In genomic region chr19:56325676-56326075, GRCm38 (mm10) we compare ENCODE assay signal across 18 mouse cellular contexts. TPM values are rescaled to one million over a fixed set of nuclear protein-coding genes. Genes with fewer than 3 reads are reported as not detected.
DNase-seq lines count a peak whose midpoint lies in the region; ATAC-seq and TF ChIP-seq lines count a peak whose summit lies in the region.
"Had no signal": no experiment of that assay in that cellular context is flagged by ENCODE, and none has a peak within 500 bp of the region (broad histone marks: within the 10 kb centered on the region; RNA-seq: fewer than 3 reads in every experiment).

No protein-coding gene starts in this region.

- H3K9ac ChIP-seq in forebrain, embryonic 11.5 days (ENCODE audit: low read length) = peak overlapping the region; percentile 37; the same call in 1 of the 2 replicates
- no peak overlapping the region for H3K9ac ChIP-seq in forebrain, postnatal 0 days
- H3K9ac ChIP-seq in hindbrain, embryonic 14.5 days = no peak overlapping the region; the same call in 1 of the 2 replicates
- no peak overlapping the region for H3K9ac ChIP-seq in hindbrain, embryonic 13.5 days
- H3K9ac ChIP-seq in lung, postnatal 0 days (replicated peaks; ENCODE audit: low read depth) = no peak overlapping the region

- no peak for DNase-seq in forebrain, embryonic 11.5 days (ENCODE audit: low spot score)
- no peak for DNase-seq in forebrain, postnatal 0 days
- no peak for DNase-seq in hindbrain, embryonic 14.5 days (ENCODE audit: low spot score)
- DNase-seq in lung, postnatal 0 days (ENCODE audit: low spot score) = peak; percentile 21
- DNase-seq in lung, postnatal 14 days = no peak
- DNase-seq in limb, embryonic 10.5 days (ENCODE audit: low spot score) = no peak
- DNase-seq in frontal cortex, adult 2 months (ENCODE audit: extremely low spot score in 1 of 2, low spot score in 1 of 2) = no peak
- DNase-seq: gastrocnemius, postnatal 14 days; heart, postnatal 4 days; lung, adult 18-20 months; spleen, adult 18-20 months; thymus, adult 18-20 months had no signal

- H3K4me1 ChIP-seq in forebrain, embryonic 11.5 days (replicated peaks; ENCODE audit: control insufficient read depth, insufficient read depth, low read length) = peaks cover 8% of the 10 kb centered on the region; the same call in 1 of the 2 replicates
- H3K4me1 ChIP-seq in forebrain, postnatal 0 days (ENCODE audit: insufficient read depth) = no peaks in the 10 kb centered on the region
- H3K4me1 ChIP-seq in hindbrain, embryonic 14.5 days (replicated peaks; ENCODE audit: control insufficient read depth, insufficient read depth, low read length) = peaks cover 16% of the 10 kb centered on the region
- peaks cover 23% of the 10 kb centered on the region for H3K4me1 ChIP-seq in hindbrain, embryonic 13.5 days (replicated peaks)
- H3K4me1 ChIP-seq in lung, postnatal 0 days (ENCODE audit: insufficient read depth, low read depth, low read length) = no peaks in the 10 kb centered on the region
- peaks cover 26% of the 10 kb centered on the region for H3K4me1 ChIP-seq in limb, embryonic 10.5 days

- H3K4me2 ChIP-seq in forebrain, embryonic 11.5 days (ENCODE audit: low read depth, low read length, severe bottlenecking) = no peak overlapping the region
- no peak overlapping the region for H3K4me2 ChIP-seq in forebrain, postnatal 0 days (ENCODE audit: low read depth)
- no peak overlapping the region for H3K4me2 ChIP-seq in hindbrain, embryonic 14.5 days (replicated peaks)
- no peak overlapping the region for H3K4me2 ChIP-seq in hindbrain, embryonic 13.5 days
- no peak overlapping the region for H3K4me2 ChIP-seq in lung, postnatal 0 days (replicated peaks; ENCODE audit: low read depth, low read length)

- H3K36me3 ChIP-seq in forebrain, embryonic 11.5 days (ENCODE audit: control insufficient read depth, insufficient read depth, low read length) = no peaks in the 10 kb centered on the region
- no peaks in the 10 kb centered on the region for H3K36me3 ChIP-seq in forebrain, postnatal 0 days (ENCODE audit: insufficient read depth)
- no peaks in the 10 kb centered on the region for H3K36me3 ChIP-seq in hindbrain, embryonic 14.5 days (replicated peaks; ENCODE audit: control insufficient read depth, insufficient read depth)
- no peaks in the 10 kb centered on the region for H3K36me3 ChIP-seq in hindbrain, embryonic 13.5 days
- no peaks in the 10 kb centered on the region for H3K36me3 ChIP-seq in lung, postnatal 0 days (ENCODE audit: insufficient read depth, low read length)
- H3K36me3 ChIP-seq in limb, embryonic 10.5 days = no peaks in the 10 kb centered on the region

- TF ChIP-seq CTCF in forebrain, postnatal 0 days (IDR thresholded peaks at IDR 0.05; ENCODE audit: low read depth) = no peak
- no peak for TF ChIP-seq CTCF in lung, postnatal 0 days (IDR thresholded peaks at IDR 0.05)

- 53% methylated on average over 10 of the region's 10 CpGs for WGBS in forebrain, embryonic 11.5 days
- 44% methylated on average over 10 of the region's 10 CpGs for WGBS in forebrain, postnatal 0 days
- 59% methylated on average over 10 of the region's 10 CpGs for WGBS in hindbrain, embryonic 14.5 days
- WGBS in hindbrain, embryonic 13.5 days = 65% methylated on average over 10 of the region's 10 CpGs
- WGBS in lung, postnatal 0 days = 43% methylated on average over 10 of the region's 10 CpGs
- 74% methylated on average over 10 of the region's 10 CpGs for WGBS in limb, embryonic 10.5 days

- no peaks in the 10 kb centered on the region for H3K27me3 ChIP-seq in forebrain, embryonic 11.5 days (ENCODE audit: control insufficient read depth, insufficient read depth, low read length)
- H3K27me3 ChIP-seq in forebrain, postnatal 0 days (ENCODE audit: insufficient read depth, low read length) = no peaks in the 10 kb centered on the region
- no peaks in the 10 kb centered on the region for H3K27me3 ChIP-seq in hindbrain, embryonic 14.5 days (ENCODE audit: control insufficient read depth, insufficient read depth, low read length)
- peaks cover 13% of the 10 kb centered on the region; the same call in 1 of the 2 replicates for H3K27me3 ChIP-seq in hindbrain, embryonic 13.5 days
- H3K27me3 ChIP-seq in lung, postnatal 0 days (replicated peaks; ENCODE audit: insufficient read depth, low read length) = no peaks in the 10 kb centered on the region
- H3K27me3 ChIP-seq in limb, embryonic 10.5 days (ENCODE audit: low read depth, poor library complexity, severe bottlenecking) = 0 out of 2 replicates have a peak, but pooled peaks cover 5% of the 10 kb centered on the region

- no peak for TF ChIP-seq EP300 in lung, postnatal 0 days (IDR thresholded peaks at IDR 0.05)

- ATAC-seq in forebrain, embryonic 11.5 days (replicated peaks; ENCODE audit: low FRiP score) = no peak
- no peak for ATAC-seq in forebrain, postnatal 0 days
- ATAC-seq in hindbrain, embryonic 14.5 days (ENCODE audit: low FRiP score) = 0 out of 2 replicates have a peak, but pooled peaks have one; percentile 8
- ATAC-seq in hindbrain, embryonic 13.5 days (ENCODE audit: low FRiP score) = no peak
- ATAC-seq in lung, postnatal 0 days = peak; percentile 56; the same call in 1 of the 2 replicates
- ATAC-seq: intestine, embryonic 16.5 days had no signal

- H3K27ac ChIP-seq in forebrain, embryonic 11.5 days (ENCODE audit: low read depth, low read length) = no peak overlapping the region
- no peak overlapping the region; the same call in 1 of the 2 replicates for H3K27ac ChIP-seq in forebrain, postnatal 0 days (ENCODE audit: low read depth, low read length)
- no peak overlapping the region for H3K27ac ChIP-seq in hindbrain, embryonic 14.5 days
- H3K27ac ChIP-seq in hindbrain, embryonic 13.5 days = no peak overlapping the region
- H3K27ac ChIP-seq in lung, postnatal 0 days (ENCODE audit: low read length) = no peak overlapping the region
- 0 out of 2 replicates have a peak overlapping the region, but pooled peaks have one; percentile 38 for H3K27ac ChIP-seq in limb, embryonic 10.5 days

- no peak overlapping the region for H3K4me3 ChIP-seq in forebrain, embryonic 11.5 days (ENCODE audit: low read depth, low read length)
- no peak overlapping the region for H3K4me3 ChIP-seq in forebrain, postnatal 0 days (ENCODE audit: low read depth, low read length)
- H3K4me3 ChIP-seq in hindbrain, embryonic 14.5 days (replicated peaks; ENCODE audit: low read length) = no peak overlapping the region
- H3K4me3 ChIP-seq in hindbrain, embryonic 13.5 days = no peak overlapping the region
- no peak overlapping the region for H3K4me3 ChIP-seq in lung, postnatal 0 days (ENCODE audit: low read depth, low read length)
- H3K4me3 ChIP-seq in limb, embryonic 10.5 days = no peak overlapping the region

- H3K9me3 ChIP-seq in forebrain, embryonic 11.5 days (ENCODE audit: control insufficient read depth, low read length) = no peaks in the 10 kb centered on the region
- no peaks in the 10 kb centered on the region for H3K9me3 ChIP-seq in forebrain, postnatal 0 days (ENCODE audit: low read length)
- H3K9me3 ChIP-seq in hindbrain, embryonic 14.5 days (ENCODE audit: control insufficient read depth, low read length) = no peaks in the 10 kb centered on the region
- no peaks in the 10 kb centered on the region for H3K9me3 ChIP-seq in hindbrain, embryonic 13.5 days
- no peaks in the 10 kb centered on the region for H3K9me3 ChIP-seq in lung, postnatal 0 days (ENCODE audit: low read length)
- H3K9me3 ChIP-seq in limb, embryonic 10.5 days (replicated peaks) = no peaks in the 10 kb centered on the region

RNA-seq across cellular contexts. Expression of gene Habp2, which starts 38.7 kb away (rescaled TPM):
- not detected in 2 replicates for polyA plus RNA-seq in forebrain, embryonic 11.5 days (2014; fragmentation: Nextera tagmentation; extraction: Ambion mirVana)
- not detected in 2 replicates for total RNA-seq in forebrain, postnatal 0 days (2014; rRNA removed)
- polyA plus RNA-seq in forebrain, postnatal 0 days (2015; fragmentation: Nextera tagmentation; extraction: Ambion mirVana) = 0.06 TPM in 1 of 2 replicates, not detected in the other
- not detected in 2 replicates for polyA plus RNA-seq in hindbrain, embryonic 14.5 days (2014; fragmentation: Nextera tagmentation; extraction: Ambion mirVana)
- polyA plus RNA-seq in hindbrain, embryonic 13.5 days (2015; fragmentation: Nextera tagmentation; extraction: Ambion mirVana) = 0.09 TPM in 1 of 2 replicates, not detected in the other
- polyA plus RNA-seq in lung, postnatal 0 days (2015; fragmentation: Nextera tagmentation; extraction: Ambion mirVana) = 0.18 TPM in 1 of 2 replicates, not detected in the other
- polyA plus RNA-seq in limb, embryonic 10.5 days (2016; fragmentation: Nextera tagmentation; extraction: Ambion mirVana) = 0.46 TPM in 1 of 2 replicates, not detected in the other
- polyA plus RNA-seq in frontal cortex, adult 2 months (2012; rRNA removed) = not detected in 2 replicates
- total RNA-seq: gastrocnemius, postnatal 14 days; heart, postnatal 4 days; layer of hippocampus, postnatal 14 days; left cerebral cortex, postnatal 14 days; megakaryocyte-erythroid progenitor cell, adult 5-6 weeks; MEL had no signal

Comparison
In these comparisons a context has a peak if more than half of its experiments do, and no peak if none do; other contexts are left out.
1. ATAC-seq: peak in hindbrain, embryonic 14.5 days (single experiment) and lung, postnatal 0 days (single experiment); none in forebrain, embryonic 11.5 days (single experiment), forebrain, postnatal 0 days (single experiment) and hindbrain, embryonic 13.5 days (single experiment).